Mouse (Mus musculus): ENCODE data around the gene Zfp108. TPM values are rescaled to one million over a fixed set of nuclear protein-coding genes. Genes with fewer than 3 reads are reported as not detected.

Zfp108 gene
- total RNA-seq, 2 experiments from 2014 or later: 6.1 to 7.5 TPM

DNA sequence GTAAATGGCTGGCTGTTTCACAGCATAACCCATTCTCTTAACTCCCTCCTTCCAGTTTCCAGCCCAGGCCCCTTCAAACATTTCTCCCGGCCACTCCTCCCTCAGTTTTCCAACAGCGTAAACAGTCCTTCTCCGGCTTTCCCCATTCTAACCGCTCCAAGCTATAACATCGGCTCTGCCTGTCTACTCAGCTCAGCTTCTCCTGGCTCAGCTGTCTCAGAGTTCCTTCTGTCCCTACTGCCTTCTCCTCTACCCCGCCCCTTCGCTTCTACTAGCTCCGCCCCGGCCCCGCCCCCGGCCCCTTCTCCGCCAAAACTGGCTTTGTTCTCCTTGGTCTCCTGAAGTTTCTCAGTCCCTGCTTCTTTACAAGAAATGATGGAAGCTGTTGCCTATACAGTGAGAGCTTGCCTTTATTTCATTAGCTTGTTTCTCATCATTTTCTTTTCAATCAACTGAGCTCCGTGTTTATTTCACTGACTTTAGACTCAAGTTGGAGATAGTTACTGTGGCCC is 46.2 kb downstream of the Zfp108 start, which contains the start of gene Zfp61:
Gene Zfp61 (minus strand): TSS at position 462 of the 512 bp plus-strand sequence.
- DNase-seq (ENCODE audit: low spot score in 2 of 2): no peak
- intact Hi-C loops (cut with DNase I): loop anchor here (2.0 to 5.0 kb wide), 2 partner anchors 46 to 334 kb away; partner anchors contain the start of gene Zfp108

Other genes with a start within 250 kb of the Zfp108 start
- gene Vmn1r183, start 201.5 kb upstream of the Zfp108 start, total RNA-seq (2021): not detected
- gene Zfp180, start 172.9 kb upstream of the Zfp108 start, total RNA-seq (2021): 10 to 100 TPM; 29.5 to 31.7 TPM
- gene Zfp112, start 142.5 kb upstream of the Zfp108 start, total RNA-seq (2021): 1 to 10 TPM; 7.5 to 9.1 TPM
- 10 to 100 TPM; 20.2 to 22.8 TPM for gene Zfp235, start 120.6 kb upstream of the Zfp108 start, total RNA-seq (2021)
- 1 to 10 TPM; 3.7 TPM for gene Zfp114, start 79.7 kb upstream of the Zfp108 start, total RNA-seq (2021)
- gene Zfp111, start 43.4 kb upstream of the Zfp108 start, total RNA-seq (2021): 10 to 100 TPM in 1 of 2 experiments, 1 to 10 TPM in 1; 8.7 to 12.2 TPM
- 1 to 10 TPM; 6.3 to 7.0 TPM for gene Zfp109, start 17.2 kb upstream of the Zfp108 start, total RNA-seq (2021)
- gene Zfp93, start 15.6 kb downstream of the Zfp108 start, total RNA-seq (2021): 10 to 100 TPM; 12.3 to 13.2 TPM
- 10 to 100 TPM; 17.8 to 22.0 TPM for gene Zfp61, start 46.4 kb downstream of the Zfp108 start, total RNA-seq (2021)
- gene Zfp94, start 61.9 kb downstream of the Zfp108 start, total RNA-seq (2021): 10 to 100 TPM; 16.1 to 16.3 TPM
- gene Tescl, start 79.1 kb downstream of the Zfp108 start, total RNA-seq (2021): not detected
- not detected for gene Lypd5, start 94.4 kb downstream of the Zfp108 start, total RNA-seq (2021)
- under 1 TPM; 0.32 to 0.40 TPM for gene Kcnn4, start 115.5 kb downstream of the Zfp108 start, total RNA-seq (2021)
- gene Smg9, start 144.8 kb downstream of the Zfp108 start, total RNA-seq (2021): 10 to 100 TPM; 35.5 to 39.7 TPM
- under 1 TPM in 1 of 2 experiments, not detected in 1; 0.19 TPM for gene Irgc1, start 197.5 kb downstream of the Zfp108 start, total RNA-seq (2021)
- gene Plaur, start 207.7 kb downstream of the Zfp108 start, total RNA-seq (2021): 1 to 10 TPM in 1 of 2 experiments, under 1 TPM in 1; 0.30 to 1.3 TPM
- 100 to 1,000 TPM; 282 to 289 TPM for gene Cadm4, start 227.2 kb downstream of the Zfp108 start, total RNA-seq (2021)